Mouse (Mus musculus): ENCODE data around the gene Cap2.

The Cap2 gene

DNA sequence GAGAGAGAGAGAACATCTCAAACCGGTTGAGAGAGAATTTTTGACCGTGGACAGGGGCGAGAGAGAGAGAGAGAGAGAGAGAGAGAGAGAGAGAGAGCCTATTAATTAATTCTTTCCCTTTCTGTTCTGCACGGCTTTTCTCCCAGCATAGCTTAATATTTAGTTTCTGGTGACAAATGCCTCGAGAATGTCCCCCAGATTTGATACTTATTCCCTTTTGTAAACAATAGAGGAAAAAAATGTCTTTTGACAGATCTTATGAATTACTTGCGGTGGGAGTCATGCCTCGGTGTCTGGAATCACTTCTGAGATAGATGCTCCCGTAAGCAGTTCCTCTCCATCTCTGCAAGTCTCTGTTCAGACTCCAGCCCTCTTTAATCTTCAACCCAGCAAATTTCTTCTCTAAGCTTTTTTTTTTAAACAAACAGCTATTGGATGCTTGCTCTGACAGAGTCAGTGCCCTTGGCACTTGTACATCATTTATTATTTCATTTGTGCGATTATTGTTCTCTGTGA, 71.1 kb downstream of the Cap2 start:
- no peak for TF ChIP-seq GATA4 (IDR thresholded peaks at IDR 0.05; ENCODE audit: insufficient replicate concordance, low read length)

DNA sequence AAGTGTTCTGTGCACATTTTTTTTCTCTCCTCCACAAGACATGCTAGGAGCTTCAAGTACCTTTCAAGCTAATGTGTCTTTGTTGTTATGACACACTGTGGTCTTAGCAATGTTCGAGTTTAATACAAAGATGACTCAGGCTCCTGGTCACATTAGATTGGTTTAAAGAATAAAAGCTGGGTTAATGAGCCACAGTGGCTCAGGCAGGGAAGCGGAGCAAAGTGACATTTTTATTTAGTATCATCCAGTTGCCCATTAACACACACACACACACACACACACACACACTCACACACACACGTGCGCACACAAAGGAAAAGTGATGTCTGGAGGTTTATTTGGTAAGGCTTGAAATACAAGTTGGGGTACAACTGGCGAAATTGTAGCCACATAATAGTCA, 72.6 kb downstream of the Cap2 start:
- no peak for TF ChIP-seq GATA4 (IDR thresholded peaks at IDR 0.05; ENCODE audit: insufficient replicate concordance, low read length)

- no peak for TF ChIP-seq GATA4 (IDR thresholded peaks at IDR 0.05; ENCODE audit: insufficient replicate concordance, low read length)
Measured at GRCm38 (mm10) chr13:46574707-46575106, 73.1 kb downstream of the Cap2 start.

GRCm38 (mm10) chr13:46584860-46585259, 83.2 kb downstream of the Cap2 start:
- no peak for TF ChIP-seq GATA4 (IDR thresholded peaks at IDR 0.05; ENCODE audit: insufficient replicate concordance, low read length)

DNA sequence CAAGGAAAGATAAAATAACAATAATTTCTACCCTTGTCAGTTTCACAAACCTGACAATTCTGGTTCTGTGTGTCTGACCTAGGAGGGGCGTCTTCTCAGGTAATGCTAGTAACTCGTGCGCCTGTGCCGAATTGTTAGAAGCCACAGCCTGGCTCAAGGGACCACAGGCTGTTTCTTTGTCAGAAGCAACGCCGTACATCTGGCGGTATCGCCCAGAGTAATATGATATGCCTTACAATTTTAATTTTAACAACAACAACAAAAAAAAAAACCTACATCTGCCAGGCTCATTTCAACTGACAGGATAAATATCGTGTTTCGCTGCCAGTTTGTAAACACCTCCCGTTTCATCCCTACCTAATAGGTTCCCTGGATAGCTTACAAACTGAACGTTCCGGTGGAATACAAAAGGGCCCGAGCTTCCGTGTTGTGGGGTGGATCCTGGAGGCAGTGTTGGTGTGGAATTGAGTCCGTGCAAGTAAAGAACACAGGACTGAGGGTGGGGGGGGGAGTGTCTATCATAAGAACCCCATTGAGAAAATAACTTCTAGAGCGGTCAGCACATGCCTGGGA, 86.2 kb downstream of the Cap2 start:
- no peak for TF ChIP-seq GATA4 (IDR thresholded peaks at IDR 0.05; ENCODE audit: insufficient replicate concordance, low read length)

GRCm38 (mm10) chr13:46588606-46589005, 87.0 kb downstream of the Cap2 start:
- no peak for TF ChIP-seq GATA4 (IDR thresholded peaks at IDR 0.05; ENCODE audit: insufficient replicate concordance, low read length)

DNA sequence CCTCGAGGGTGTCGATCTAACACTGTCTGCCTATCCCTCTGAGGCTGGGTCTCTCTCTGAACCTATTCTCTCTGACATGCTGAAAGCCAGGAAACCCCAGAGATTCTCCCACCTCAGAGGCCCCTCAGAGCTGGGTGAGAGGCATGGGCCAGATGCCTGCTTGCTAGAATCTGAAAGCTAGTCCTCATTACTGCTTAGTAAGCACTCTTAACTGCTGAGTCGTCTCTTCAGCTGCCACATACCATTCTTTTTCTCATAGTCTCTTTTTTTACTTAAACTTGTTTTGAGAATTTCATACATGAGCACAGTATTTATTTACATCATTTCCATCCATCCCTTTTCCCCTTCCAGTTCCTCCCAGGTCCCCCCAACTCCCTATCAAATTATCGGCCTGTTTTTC, 89.2 kb downstream of the Cap2 start:
- TF ChIP-seq GATA4 (IDR thresholded peaks at IDR 0.05; ENCODE audit: insufficient replicate concordance, low read length) = no peak

DNA sequence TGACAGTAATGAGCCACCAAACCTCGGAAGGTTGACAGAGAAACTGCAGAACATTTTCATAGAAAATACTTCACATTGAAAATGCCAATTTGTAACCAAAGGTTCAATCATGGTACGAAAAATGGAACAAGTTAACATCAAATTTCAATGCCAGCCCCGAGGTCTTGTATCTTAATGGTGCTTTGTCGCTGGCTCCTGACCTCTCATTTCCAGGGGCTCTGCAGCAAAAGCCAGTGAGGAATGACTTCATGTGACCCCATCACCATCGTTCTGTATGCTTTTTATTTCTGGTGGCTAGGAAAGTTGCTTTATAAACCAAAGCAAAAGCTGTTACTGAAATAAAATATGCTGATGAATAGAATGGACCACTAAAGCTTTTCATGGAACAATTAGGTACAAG, 99.0 kb downstream of the Cap2 start:
- TF ChIP-seq GATA4 (IDR thresholded peaks at IDR 0.05; ENCODE audit: insufficient replicate concordance, low read length) = no peak

DNA sequence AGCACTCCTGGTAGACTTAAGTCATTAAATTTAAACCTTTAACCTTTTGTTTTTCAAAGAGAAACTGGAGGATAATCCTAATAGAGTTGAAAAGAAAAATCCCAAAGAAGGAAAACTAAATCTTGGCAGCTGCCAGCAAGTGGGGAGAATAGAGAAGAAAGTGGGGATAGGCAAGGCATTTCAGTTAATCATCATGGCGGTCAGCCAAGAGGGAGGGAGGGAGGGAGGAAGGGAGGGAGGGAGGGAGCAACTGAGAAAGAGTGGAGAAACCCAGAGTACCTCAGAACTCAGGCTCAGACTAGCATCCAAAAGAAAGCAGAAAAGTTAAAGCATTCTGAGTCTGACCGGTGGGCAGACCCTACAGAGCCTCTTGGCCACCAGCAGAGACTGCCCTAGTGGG, 99.7 kb downstream of the Cap2 start:
- no peak for TF ChIP-seq GATA4 (IDR thresholded peaks at IDR 0.05; ENCODE audit: insufficient replicate concordance, low read length)

DNA sequence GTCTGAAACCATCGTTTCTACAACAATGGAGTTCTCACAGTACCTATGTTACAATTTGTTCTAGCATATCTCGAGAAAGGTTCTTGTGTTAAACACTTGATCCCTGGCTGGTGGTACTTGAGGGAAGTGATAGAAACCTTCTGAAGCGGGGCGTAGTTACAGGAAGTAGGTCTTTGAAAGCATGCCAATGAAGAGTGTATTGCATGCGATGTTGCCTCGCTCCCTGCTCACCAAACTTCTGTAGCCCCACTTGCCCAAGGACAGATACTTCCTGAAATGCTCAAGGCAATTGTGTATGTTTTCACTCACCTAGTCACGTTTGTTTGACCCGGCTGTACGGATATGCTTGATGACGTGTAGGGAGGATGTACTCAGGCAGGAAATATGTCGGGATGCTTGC, 101.0 kb downstream of the Cap2 start:
- TF ChIP-seq GATA4 (IDR thresholded peaks at IDR 0.05; ENCODE audit: insufficient replicate concordance, low read length) = no peak

DNA sequence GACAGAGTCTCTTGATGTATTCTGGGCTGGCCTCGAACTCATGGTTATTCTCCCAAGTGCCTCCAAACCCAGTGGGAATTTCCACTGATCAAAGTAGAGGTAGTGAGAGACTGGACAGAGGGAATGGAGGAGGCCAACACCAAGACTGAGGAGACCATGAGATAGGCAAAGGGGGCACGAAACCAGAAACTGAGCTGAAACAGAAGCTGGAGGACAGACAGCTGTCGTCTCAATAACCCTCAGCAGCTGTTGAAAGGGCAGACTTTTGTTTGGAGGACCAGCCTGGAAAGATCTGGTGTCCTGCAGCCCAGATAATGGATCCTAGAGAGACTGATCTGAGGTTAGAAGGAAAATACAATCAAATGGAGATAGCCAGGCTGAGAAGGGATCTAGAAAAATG, 109.4 kb downstream of the Cap2 start:
- no peak for TF ChIP-seq GATA4 (IDR thresholded peaks at IDR 0.05; ENCODE audit: insufficient replicate concordance, low read length)

- TF ChIP-seq GATA4 (IDR thresholded peaks at IDR 0.05; ENCODE audit: insufficient replicate concordance, low read length) = no peak
Measured at GRCm38 (mm10) chr13:46613694-46614272, 112.1 kb downstream of the Cap2 start.

- no peak for TF ChIP-seq GATA4 (IDR thresholded peaks at IDR 0.05; ENCODE audit: insufficient replicate concordance, low read length)
Measured at GRCm38 (mm10) chr13:46616673-46617362, 115.2 kb downstream of the Cap2 start.

GRCm38 (mm10) chr13:46619633-46620032, 118.0 kb downstream of the Cap2 start:
- no peak for TF ChIP-seq GATA4 (IDR thresholded peaks at IDR 0.05; ENCODE audit: insufficient replicate concordance, low read length)

DNA sequence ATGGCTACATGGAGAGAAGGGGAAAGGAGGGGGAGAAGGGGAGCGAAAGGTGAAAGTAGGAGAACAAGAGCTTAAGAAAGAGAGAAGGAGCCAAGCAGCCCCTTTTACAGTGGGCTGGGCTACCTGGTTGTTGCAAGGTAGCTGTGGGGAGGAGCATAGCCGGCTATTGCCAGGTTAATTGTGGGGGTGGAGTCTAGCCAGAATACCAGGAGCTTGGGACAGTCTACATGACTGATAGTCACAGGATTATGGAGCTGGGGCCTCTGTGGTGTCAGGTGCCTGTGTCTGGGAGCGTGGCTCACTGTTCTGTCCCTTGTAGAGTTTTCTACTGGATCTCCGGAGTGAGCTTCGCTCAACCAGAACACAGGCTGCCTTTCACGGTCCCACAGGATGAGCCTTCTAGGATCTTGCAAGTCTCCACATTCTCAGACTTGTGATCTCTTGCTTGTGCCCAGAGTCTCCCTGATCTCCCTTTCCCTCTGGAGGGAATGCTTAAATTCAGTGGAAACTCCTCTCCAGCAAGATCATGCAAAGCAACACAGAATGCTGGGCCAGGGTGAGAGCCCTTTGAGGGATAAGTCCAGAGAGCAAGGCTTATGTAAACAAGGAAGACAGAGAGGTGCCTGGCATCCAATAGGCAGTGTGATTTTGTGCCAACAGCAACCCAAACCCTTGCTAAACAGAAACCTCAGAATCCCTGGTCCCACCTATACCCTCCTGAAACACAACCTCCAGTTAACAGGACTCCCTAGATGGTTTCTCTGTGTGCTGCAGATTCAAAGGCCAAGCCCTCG, 119.5 kb downstream of the Cap2 start:
- no peak for TF ChIP-seq GATA4 (IDR thresholded peaks at IDR 0.05; ENCODE audit: insufficient replicate concordance, low read length)

GRCm38 (mm10) chr13:46626608-46627007, 125.0 kb downstream of the Cap2 start:
- no peak for TF ChIP-seq GATA4 (IDR thresholded peaks at IDR 0.05; ENCODE audit: insufficient replicate concordance, low read length)
